Mouse (Mus musculus) spleen, postnatal 4 days (tissue): ENCODE measurements at regions not wholly inside any gene's neighbourhood (a gene's known extent, or its start where the extent isn't known, plus 50 kb on each side); places are given as distances from the start of the nearest gene placed in this dataset.
"Not testable (repeated sequence)": the region's sequence is repeated elsewhere in the genome, so short reads cannot be mapped to it uniquely, and the experiment has no call there.

ENCODE experiments used
- DNase-seq, 2 experiments: peaks; one replicate each; pipeline ENCODE4 v3.0.0; 2022; ENCODE audit warnings: low spot score in 2 of 2

DNA sequence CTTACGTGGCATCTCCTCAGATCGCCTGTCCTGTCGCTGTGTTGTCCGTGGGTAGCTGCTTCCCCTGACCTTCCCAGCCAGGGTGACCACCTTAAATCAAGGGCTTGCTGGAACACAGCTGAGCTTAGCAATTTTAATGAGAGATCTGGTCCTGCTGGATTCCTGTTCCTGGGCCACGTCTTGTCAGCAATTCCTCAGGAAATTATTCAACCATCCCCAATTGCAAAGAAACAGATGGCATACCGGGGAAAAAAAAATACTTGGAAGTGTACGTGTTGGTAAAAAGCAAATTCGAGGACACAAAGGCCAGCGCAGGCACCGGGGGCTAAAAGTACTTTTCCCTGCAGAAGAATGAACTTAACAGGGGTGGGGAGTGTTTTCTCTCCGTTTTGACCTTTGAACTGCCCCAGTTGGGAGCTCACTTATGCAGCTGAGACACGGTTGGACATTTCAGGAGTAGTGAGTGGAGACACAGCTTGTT is 107.0 kb upstream of the Rhobtb1 start:
- DNase-seq: no peak

GRCm38 (mm10) chr10:69045275-69045674 is 106.0 kb upstream of the Rhobtb1 start:
- DNase-seq: no peak

DNA sequence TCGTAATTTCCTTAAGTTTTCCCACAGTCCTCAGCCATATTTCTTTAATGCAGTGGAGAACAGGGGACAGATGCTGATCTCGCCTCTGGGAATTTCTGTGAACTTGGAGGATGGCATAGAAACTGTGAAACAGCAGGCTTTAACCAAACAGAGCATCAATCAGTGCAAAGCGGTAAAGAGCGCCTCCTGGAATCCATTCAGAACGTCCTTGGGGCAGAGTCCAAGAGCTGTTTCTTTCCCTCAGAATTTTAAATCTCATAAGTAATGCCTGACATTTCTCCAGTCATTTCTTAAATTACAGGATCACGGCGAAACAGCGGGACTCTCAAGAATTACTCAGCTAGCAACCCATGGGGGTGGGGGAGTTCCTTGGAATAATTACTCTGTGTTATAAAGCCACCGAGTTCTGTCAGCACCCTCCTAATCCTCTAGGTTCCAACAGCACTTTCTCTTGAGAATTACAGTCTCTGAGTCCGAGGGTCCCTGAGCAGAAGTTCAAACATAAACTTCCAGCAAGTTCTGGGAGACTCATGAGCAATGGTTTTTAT is 105.2 kb upstream of the Rhobtb1 start:
- no peak for DNase-seq

DNA sequence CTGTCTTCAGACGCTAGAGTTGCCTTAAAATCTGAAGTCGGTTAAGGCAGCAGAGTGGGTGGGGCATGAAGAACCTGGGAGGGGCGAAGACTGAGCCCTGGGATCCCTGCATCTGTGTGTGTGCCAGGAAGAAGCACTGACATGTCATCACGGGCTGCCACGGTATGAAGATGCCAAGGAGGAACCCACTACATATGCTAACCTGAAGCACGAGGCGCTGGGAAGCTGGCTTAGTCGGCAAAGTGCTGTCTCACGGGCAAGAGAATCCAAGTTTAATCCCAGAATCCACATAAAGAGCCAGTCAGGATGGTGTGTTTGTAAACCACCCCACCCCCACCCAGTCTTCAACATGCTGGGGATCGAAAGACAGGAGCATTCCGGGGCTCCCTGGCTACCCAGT is 73.2 kb upstream of the Rhobtb1 start:
- no peak for DNase-seq

DNA sequence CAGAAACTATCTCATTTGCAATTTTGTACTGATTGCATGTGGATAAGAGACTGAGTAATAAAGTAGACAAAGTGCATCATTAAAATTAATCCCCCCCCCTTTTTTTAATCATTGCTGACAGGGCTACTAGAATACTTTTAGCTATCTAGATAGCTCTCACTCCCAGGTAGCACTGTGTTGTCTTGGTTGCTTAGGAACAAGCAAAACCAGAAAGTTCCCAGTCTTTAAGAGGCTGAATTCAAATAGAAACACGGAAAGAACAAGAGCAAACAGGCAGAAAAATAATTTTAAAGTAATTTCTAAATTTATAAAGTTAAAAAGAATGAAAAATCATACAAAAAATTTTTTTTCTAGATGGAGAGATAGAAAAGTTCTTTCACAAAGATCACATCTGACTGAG is 65.0 kb upstream of the Rhobtb1 start:
- no peak for DNase-seq

GRCm38 (mm10) chr10:69091872-69092271 is 59.4 kb upstream of the Rhobtb1 start:
- no peak for DNase-seq

GRCm38 (mm10) chr10:69100021-69100420 is 51.2 kb upstream of the Rhobtb1 start:
- no peak for DNase-seq

DNA sequence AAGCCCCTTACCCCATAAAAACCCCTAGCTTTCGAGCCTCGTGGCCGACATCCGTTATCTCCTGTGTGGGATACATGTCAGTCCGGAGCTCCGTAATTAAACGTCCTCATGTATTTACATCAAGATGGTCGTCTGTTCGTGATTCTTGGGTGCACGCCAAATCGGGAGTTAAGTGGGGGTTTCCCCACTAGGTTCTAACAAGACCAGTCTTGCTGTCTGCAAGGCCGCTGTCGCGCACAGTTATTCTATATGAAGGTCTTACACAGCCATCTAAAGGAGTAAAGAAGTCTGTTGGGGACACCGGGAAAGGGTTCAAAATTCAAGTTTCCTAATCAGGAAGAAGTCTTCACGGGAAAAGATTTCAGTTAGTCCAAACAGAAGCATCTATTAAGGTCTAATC is 50.5 kb upstream of the Rhobtb1 start:
- DNase-seq: not testable (repeated sequence)
